Mouse (Mus musculus) megakaryocyte, embryonic 14.5 days (primary cell): ENCODE measurements around the gene Slc7a8.

ENCODE experiments used
- FLI1 ChIP-seq: IDR thresholded peaks from 2 replicates; pipeline ENCODE4 v1.6.1; 2012; ENCODE audit warnings: low read length, inconsistent platforms, mixed read lengths
- GATA1 ChIP-seq: IDR thresholded peaks from 3 replicates; pipeline ENCODE4 v1.6.1; 2012; ENCODE audit warnings: mixed read lengths, low read length, inconsistent platforms, borderline replicate concordance

- TF ChIP-seq GATA1 = no peak
- TF ChIP-seq FLI1 = no peak
Measured at GRCm38 (mm10) chr14:54806124-54806523, 24.4 kb upstream of the Slc7a8 start.
